Mouse (Mus musculus) gastrocnemius, postnatal 25 days (tissue): Measurements from ENCODE around the gene Abcc5. TPM values are rescaled to one million over a fixed set of nuclear protein-coding genes. Genes with fewer than 3 reads are reported as not detected.
"Not testable (repeated sequence)": the region's sequence is repeated elsewhere in the genome, so short reads cannot be mapped to it uniquely, and the experiment has no call there.

ENCODE experiments used
- DNase-seq: peaks from one replicate; pipeline ENCODE4 v3.0.0; 2022
- total RNA-seq, 2 experiments: library from RNA; stranded (reverse); gene quantifications; 1 replicate in 1 of 2; 2 replicates in 1 of 2; pipeline ENCODE4 v1.2.3; 2021

Abcc5 gene
- total RNA-seq, 2 experiments from 2014 or later: 51.1 to 53.5 TPM

GRCm38 (mm10) chr16:20424226-20424663 lies 1.9 kb downstream of the Abcc5 start:
- no peak for DNase-seq

DNA sequence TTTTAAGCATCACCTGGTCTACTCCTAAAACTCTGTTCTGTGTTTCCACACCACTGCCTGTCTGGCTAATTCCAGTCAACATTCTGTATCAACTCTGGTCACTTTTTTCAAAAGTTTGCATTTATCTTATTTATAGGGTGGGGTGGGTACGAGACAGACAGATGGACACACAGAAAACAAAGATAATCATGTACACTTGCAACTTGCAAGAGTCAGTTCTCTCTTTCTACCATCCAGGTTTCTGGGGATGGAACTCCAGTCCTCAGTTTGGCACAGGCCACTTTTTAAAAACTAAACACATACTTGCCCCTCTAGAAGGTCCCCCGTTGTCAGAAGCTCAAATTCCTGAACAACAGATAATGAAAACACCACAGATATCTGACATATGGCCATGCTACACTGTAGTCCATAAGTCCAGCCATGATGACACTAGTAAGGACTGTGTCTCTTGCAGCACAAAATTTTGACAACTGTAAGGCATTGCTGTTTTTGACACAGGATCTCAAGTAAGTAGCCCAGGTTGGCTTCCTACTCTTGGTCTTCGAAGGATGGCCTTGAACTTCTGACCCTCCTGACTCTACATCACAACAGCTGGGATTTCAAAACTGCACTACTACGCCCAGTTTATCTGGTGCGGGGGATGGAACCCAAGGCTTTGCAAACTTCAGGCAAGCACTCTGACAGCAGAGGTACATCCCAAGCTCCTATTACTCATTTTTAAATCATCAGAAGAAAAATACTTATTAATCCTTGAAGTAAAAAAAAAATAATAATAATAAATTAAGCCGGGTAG lies 3.1 kb downstream of the Abcc5 start:
- DNase-seq: no peak

GRCm38 (mm10) chr16:20418054-20418453 lies 8.1 kb downstream of the Abcc5 start:
- no peak for DNase-seq

- DNase-seq: no peak
These were observed 9.9 kb downstream of the Abcc5 start for GRCm38 (mm10) chr16:20416262-20416661.

- DNase-seq: no peak
These were observed 10.4 kb downstream of the Abcc5 start for GRCm38 (mm10) chr16:20415804-20416203.

GRCm38 (mm10) chr16:20415211-20415610 lies 11.0 kb downstream of the Abcc5 start:
- no peak for DNase-seq

GRCm38 (mm10) chr16:20413870-20414331 lies 12.3 kb downstream of the Abcc5 start:
- no peak for DNase-seq

- DNase-seq: peak; percentile 17
These were observed 14.1 kb downstream of the Abcc5 start for GRCm38 (mm10) chr16:20411958-20412570.

DNA sequence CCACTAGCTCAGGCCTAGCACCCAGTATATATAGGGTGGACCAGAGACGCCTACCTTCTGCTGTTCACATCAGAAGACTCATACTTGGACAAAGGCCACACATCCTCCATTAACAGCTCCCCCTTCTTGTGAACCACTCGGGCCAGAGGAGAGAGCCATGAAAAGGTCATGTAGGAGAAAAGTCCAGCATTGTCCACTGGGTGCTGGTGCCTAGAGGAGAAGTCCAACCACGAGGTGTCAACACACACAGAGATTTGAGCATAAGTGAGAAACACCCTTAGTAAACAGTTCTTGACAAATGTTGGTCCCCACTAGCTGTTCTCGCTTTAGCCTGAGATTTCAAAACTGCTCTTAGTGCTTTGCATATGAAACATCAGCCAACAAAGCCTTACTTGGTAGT lies 20.9 kb downstream of the Abcc5 start:
- no peak for DNase-seq

DNA sequence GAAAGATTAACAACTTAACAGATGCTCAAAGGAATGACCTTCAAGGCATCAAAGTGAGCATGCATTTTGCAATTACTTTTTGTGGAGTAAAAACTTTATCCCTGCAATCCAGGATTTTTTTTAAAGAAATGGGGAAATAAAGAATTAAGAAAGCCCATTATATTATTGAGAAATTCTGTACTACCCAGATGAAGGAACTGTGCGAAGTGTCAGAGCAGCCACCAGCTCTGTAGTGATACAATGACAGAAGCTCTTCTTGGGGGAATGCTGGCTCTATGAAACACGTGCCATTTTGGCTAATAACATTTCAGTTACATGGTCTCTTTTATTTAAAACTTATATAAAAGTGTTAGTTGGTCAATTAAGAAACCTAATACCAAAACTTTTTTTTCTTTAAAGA lies 22.9 kb downstream of the Abcc5 start:
- DNase-seq: no peak

- DNase-seq: no peak
These were observed 24.6 kb downstream of the Abcc5 start for GRCm38 (mm10) chr16:20401592-20401991.

GRCm38 (mm10) chr16:20400707-20401591 lies 25.2 kb downstream of the Abcc5 start:
- no peak for DNase-seq

GRCm38 (mm10) chr16:20396851-20397250 lies 29.3 kb downstream of the Abcc5 start:
- DNase-seq: no peak

DNA sequence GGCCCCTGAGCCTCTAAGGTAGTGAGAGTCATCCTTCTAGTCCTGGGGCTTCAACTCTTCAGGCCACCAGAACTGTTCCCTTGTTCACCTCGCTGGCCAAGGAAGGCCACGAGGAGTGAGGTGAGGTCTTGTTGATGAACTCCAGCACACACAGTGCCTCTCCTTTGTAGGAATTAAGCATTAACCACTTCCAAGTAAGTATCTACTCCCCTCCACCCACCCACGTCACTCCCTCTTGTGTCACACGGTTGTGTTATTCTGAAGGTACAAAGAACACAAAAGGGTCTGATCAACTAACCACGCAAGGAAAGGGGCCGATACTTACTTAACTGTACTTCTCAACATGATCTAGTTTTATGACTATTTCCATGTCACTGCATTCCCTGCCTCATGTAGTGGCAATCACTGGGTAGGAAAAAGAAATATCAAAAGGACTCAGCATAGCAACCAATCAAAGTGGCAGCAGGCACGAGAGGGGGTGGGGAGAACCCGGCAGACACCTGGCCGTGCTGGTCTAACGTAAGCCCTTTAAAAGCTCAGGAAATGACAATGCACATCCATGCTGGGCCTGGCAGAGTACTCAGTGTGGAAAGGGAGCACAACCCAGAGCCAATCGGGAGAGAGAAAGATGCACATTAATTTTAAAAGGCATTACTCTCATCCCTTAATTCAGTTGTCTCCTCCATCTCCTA lies 30.8 kb downstream of the Abcc5 start:
- no peak for DNase-seq

- no peak for DNase-seq
These were observed 34.4 kb downstream of the Abcc5 start for GRCm38 (mm10) chr16:20391753-20392152.

DNA sequence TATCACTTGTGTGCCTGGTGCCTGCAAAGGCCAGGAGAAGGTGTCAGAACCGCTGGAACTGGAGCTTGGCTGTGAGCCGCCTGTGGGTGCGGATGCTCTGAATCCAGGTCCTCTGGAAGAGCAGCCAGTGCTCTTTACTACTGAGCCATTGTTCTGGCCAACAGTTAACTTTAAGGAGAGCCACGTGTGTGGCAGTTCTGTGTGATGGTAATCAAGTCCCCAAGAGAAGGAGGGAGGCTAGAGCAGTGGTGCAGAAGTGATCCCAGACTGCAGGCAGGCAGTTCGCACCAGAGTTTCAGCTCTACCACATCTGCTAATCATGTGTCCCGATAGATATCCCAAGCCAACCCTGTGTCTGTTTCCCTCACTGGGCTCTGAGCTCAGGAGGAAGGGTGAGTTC lies 36.0 kb downstream of the Abcc5 start:
- no peak for DNase-seq

- DNase-seq: no peak
These were observed 45.2 kb downstream of the Abcc5 start for GRCm38 (mm10) chr16:20381031-20381430.

- no peak for DNase-seq
These were observed 50.9 kb downstream of the Abcc5 start for GRCm38 (mm10) chr16:20375341-20375740.

DNA sequence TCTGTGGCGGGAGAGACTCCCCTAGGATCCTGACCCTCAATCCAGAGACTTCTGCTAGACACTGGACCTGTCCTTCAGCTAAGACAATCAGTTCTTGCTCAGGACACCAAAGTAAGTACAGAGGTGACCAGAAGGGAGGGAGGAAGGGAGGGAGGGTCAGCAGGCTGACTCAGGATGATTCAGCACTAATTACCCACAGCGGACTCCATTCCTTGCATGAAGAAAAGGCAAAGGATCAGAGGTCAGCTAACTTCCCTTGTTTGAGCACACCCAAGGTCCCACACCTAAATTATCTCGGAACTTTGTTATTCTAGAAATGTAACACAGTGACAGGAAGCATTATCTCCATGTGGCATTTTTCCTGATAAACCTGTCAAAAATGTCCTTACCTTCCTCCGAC lies 54.5 kb downstream of the Abcc5 start:
- DNase-seq: no peak

GRCm38 (mm10) chr16:20368221-20368620 lies 58.0 kb downstream of the Abcc5 start:
- DNase-seq: no peak

- DNase-seq: no peak
These were observed 64.1 kb downstream of the Abcc5 start for GRCm38 (mm10) chr16:20362121-20362520.

- not testable (repeated sequence) for DNase-seq
These were observed 64.7 kb downstream of the Abcc5 start for GRCm38 (mm10) chr16:20361496-20361895.
